Mouse (Mus musculus) C2C12 (cell line): ENCODE results near the gene Trpm4.

Experiments used
- CTCF ChIP-seq: IDR thresholded peaks from one replicate; pipeline ENCODE4 v1.5.1; 2011; ENCODE audit not compliant: control insufficient read depth, insufficient read depth, insufficient read length
- FOSL1 ChIP-seq: IDR thresholded peaks from one replicate; pipeline ENCODE4 v1.8.0; 2011; ENCODE audit warnings: mild to moderate bottlenecking, low read length; ENCODE audit not compliant: poor library complexity, insufficient read depth, severe bottlenecking
- MAX ChIP-seq: IDR thresholded peaks from one replicate; pipeline ENCODE4 v1.6.1; 2011; ENCODE audit warnings: mild to moderate bottlenecking, control low read depth
- MYOD1 ChIP-seq: IDR thresholded peaks from one replicate; pipeline ENCODE4 v1.6.1; 2011; ENCODE audit warnings: low read depth; ENCODE audit not compliant: control insufficient read depth, insufficient read length
- USF1 ChIP-seq: IDR thresholded peaks from one replicate; pipeline ENCODE4 v1.6.1; 2011; ENCODE audit warnings: low read depth, mild to moderate bottlenecking, control low read depth, moderate library complexity

- TF ChIP-seq CTCF (no peak), FOSL1 (no peak), MAX (no peak), USF1 (no peak), MYOD1 (no peak)
These were observed 27.0 kb upstream of the Trpm4 start for GRCm38 (mm10) chr7:45360404-45361125.
